Mouse (Mus musculus): ENCODE results near the gene Ulk4.
A peak's percentile ranks its signal among the peaks of the same experiment; 100 is the strongest.

Gene Ulk4

GRCm38 (mm10) chr9:120963720-120964119 is 313.3 kb downstream of the Ulk4 start:
- no peak for DNase-seq

GRCm38 (mm10) chr9:120963104-120963503 is 313.9 kb downstream of the Ulk4 start:
- DNase-seq: no peak

GRCm38 (mm10) chr9:120961969-120962700 is 314.9 kb downstream of the Ulk4 start:
- peak; percentile 57 to 68 for DNase-seq

- DNase-seq: no peak
These were observed 315.5 kb downstream of the Ulk4 start for GRCm38 (mm10) chr9:120961466-120961865.

GRCm38 (mm10) chr9:120960611-120961010 is 316.4 kb downstream of the Ulk4 start:
- no peak for DNase-seq

- DNase-seq: no peak
These were observed 317.8 kb downstream of the Ulk4 start for GRCm38 (mm10) chr9:120959225-120959624.

- no peak for DNase-seq
These were observed 318.4 kb downstream of the Ulk4 start for GRCm38 (mm10) chr9:120958560-120958959.

GRCm38 (mm10) chr9:120958051-120958450 is 318.9 kb downstream of the Ulk4 start:
- DNase-seq: no peak

GRCm38 (mm10) chr9:120951947-120952346 is 325.1 kb downstream of the Ulk4 start:
- DNase-seq: no peak

- no peak for DNase-seq
These were observed 326.2 kb downstream of the Ulk4 start for GRCm38 (mm10) chr9:120950761-120951160.

- DNase-seq: no peak
These were observed 328.2 kb downstream of the Ulk4 start for GRCm38 (mm10) chr9:120948832-120949231.

- no peak for DNase-seq
These were observed 330.9 kb downstream of the Ulk4 start for GRCm38 (mm10) chr9:120946131-120946530.

- DNase-seq: no peak
These were observed 332.8 kb downstream of the Ulk4 start for GRCm38 (mm10) chr9:120944211-120944610.

GRCm38 (mm10) chr9:120943757-120944156 is 333.2 kb downstream of the Ulk4 start:
- DNase-seq: no peak

- no peak for DNase-seq
These were observed 336.1 kb downstream of the Ulk4 start for GRCm38 (mm10) chr9:120940858-120941257.

- peak; percentile 56 to 81 for DNase-seq
These were observed 340.6 kb downstream of the Ulk4 start for GRCm38 (mm10) chr9:120936351-120936750.

- DNase-seq: no peak
These were observed 341.4 kb downstream of the Ulk4 start for GRCm38 (mm10) chr9:120935634-120935922.

- peak; percentile 36 to 38 for DNase-seq
These were observed 342.0 kb downstream of the Ulk4 start for GRCm38 (mm10) chr9:120934821-120935633.

GRCm38 (mm10) chr9:120933886-120934758 is 342.9 kb downstream of the Ulk4 start:
- peak; percentile 27 to 30 for DNase-seq

GRCm38 (mm10) chr9:120933587-120933885 is 343.5 kb downstream of the Ulk4 start:
- no peak for DNase-seq

GRCm38 (mm10) chr9:120932797-120933586 is 344.0 kb downstream of the Ulk4 start:
- peak; percentile 94 to 95 for DNase-seq

GRCm38 (mm10) chr9:120932371-120932770 is 344.6 kb downstream of the Ulk4 start:
- no peak for DNase-seq

- no peak for DNase-seq
These were observed 346.2 kb downstream of the Ulk4 start for GRCm38 (mm10) chr9:120930811-120931210.
